Mouse (Mus musculus) embryonic fibroblast, embryonic 13.5 days (primary cell): Measurements from ENCODE around the gene Usp33.

ENCODE experiments used
- CTCF ChIP-seq: IDR thresholded peaks from 2 replicates; pipeline ENCODE4 v1.5.1; 2011; ENCODE audit warnings: mild to moderate bottlenecking, control low read depth, low read length, moderate library complexity, borderline replicate concordance; ENCODE audit not compliant: insufficient read depth
- POLR2A ChIP-seq: IDR thresholded peaks from 2 replicates; pipeline ENCODE4 v1.6.1; 2011; ENCODE audit warnings: low read depth, mild to moderate bottlenecking, control low read depth, low read length, moderate library complexity

- TF ChIP-seq POLR2A = no peak
- TF ChIP-seq CTCF = no peak
These were observed 89.3 kb downstream of the Usp33 start for GRCm38 (mm10) chr3:152435590-152435989.
